Mouse (Mus musculus) embryonic facial prominence, embryonic 15.5 days (tissue): ENCODE data around the gene Cntd1. TPM values are rescaled to one million over a fixed set of nuclear protein-coding genes. Genes with fewer than 3 reads are reported as not detected.

Experiments
- ATAC-seq: fragments of 200-750 bp; cut with Nextera tagmentation; 2 replicates; pipeline ENCODE4 v1.8.0; 2017; ENCODE audit warnings: low read depth, moderate TSS enrichment; ENCODE audit not compliant: insufficient number of reproducible peaks, low FRiP score, low TSS enrichment
- H3K27ac ChIP-seq: fragments of 300-500 bp; sonication (generic); replicated peaks from 2 replicates; pipeline ENCODE4 v1.5.1; 2015; ENCODE audit warnings: mild to moderate bottlenecking, inconsistent platforms
- H3K27me3 ChIP-seq: fragments of 300-500 bp; sonication (generic); 2 replicates; pipeline ENCODE4 v1.6.1; 2015; ENCODE audit warnings: inconsistent platforms
- H3K36me3 ChIP-seq: fragments of 300-500 bp; sonication (generic); 2 replicates; pipeline ENCODE4 v1.6.1; 2015; ENCODE audit warnings: mild to moderate bottlenecking, inconsistent platforms
- H3K4me1 ChIP-seq: fragments of 300-500 bp; sonication (generic); 2 replicates; pipeline ENCODE4 v1.6.1; 2015; ENCODE audit warnings: inconsistent platforms
- H3K4me2 ChIP-seq: fragments of 300-500 bp; sonication (generic); replicated peaks from 2 replicates; pipeline ENCODE4 v1.6.1; 2015; ENCODE audit warnings: mild to moderate bottlenecking, inconsistent platforms
- H3K4me3 ChIP-seq: fragments of 300-500 bp; sonication (generic); replicated peaks from 2 replicates; pipeline ENCODE4 v1.5.1; 2015; ENCODE audit warnings: mild to moderate bottlenecking, inconsistent platforms
- H3K9ac ChIP-seq: fragments of 300-500 bp; sonication (generic); 2 replicates; pipeline ENCODE4 v1.6.1; 2015; ENCODE audit warnings: inconsistent platforms
- H3K9me3 ChIP-seq: fragments of 300-500 bp; sonication (generic); replicated peaks from 2 replicates; pipeline ENCODE4 v1.6.1; 2016; ENCODE audit warnings: inconsistent platforms
- WGBS: fragments of 180-500 bp; shearing (Covaris S2); methylation state at CpG from one replicate; pipeline ENCODE4 v1.1.7; 2015; 5-methylcytosine and 5-hydroxymethylcytosine counted together
- polyA plus RNA-seq: library from polyadenylated mRNA; unstranded; fragments of >200 nt; fragmentation: Nextera tagmentation; extraction: Ambion mirVana; gene quantifications from 2 replicates; pipeline ENCODE4 v1.2.1, GENCODE M21; 2015

Gene Cntd1
- polyA plus RNA-seq, 1 experiment from 2014 or later, result 1.9 TPM

DNA sequence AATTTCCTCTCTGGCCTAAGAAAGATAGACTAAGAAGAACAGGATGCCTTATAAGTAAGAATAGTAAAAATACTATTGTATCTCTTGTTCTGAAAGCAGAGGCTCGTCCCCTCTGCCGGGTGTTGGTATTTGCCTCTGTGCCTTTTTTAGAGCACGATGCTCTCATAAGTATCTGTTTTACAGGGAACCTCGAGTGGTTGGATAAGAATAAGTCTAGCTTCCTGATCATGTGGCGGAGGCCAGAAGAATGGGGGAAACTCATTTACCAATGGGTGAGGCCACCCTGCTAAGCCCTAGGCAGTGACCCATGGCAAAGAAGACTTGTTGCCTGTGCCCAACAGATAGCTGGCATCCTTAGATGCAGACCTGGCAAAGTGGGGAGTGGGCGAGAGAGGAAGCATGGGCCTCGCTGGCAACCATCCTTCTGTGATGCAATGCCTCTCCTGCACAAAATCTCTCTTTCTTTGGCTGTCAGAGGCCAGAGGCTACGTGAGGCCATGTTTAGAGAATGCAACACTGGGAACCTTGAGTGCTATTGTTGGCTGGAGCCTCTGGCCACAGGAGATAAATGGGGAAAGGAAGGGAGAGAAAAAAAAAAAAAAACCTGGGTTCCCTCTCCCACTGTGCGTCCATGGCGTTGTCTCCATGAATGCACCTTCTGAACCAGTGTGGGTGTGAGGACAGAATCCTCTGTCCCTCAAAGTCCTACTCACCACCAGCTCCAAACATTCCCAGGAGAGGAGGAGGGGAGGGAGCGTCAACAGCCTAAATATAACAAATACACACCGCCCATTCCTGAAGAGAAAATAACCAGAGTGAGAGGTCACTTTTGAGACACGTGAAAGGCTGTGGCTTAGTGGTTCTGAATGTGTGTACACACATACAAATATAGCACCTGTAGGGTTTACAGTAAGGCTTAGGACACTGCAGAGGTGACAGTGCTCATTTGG, 22.7 kb upstream of the Cntd1 start:
- WGBS, result 88% methylated on average over 13 of the region's 13 CpGs
- Histone ChIP-seq H3K27me3 (no peaks in the 10 kb centered on the region), H3K36me3 (peaks cover 16% of the 10 kb centered on the region), H3K27ac (no peak overlapping the region), H3K4me2 (no peak overlapping the region), H3K4me1 (peaks cover 47% of the 10 kb centered on the region), H3K4me3 (no peak overlapping the region), H3K9ac (no peak overlapping the region), H3K9me3 (no peaks in the 10 kb centered on the region)
- ATAC-seq, result no peak

DNA sequence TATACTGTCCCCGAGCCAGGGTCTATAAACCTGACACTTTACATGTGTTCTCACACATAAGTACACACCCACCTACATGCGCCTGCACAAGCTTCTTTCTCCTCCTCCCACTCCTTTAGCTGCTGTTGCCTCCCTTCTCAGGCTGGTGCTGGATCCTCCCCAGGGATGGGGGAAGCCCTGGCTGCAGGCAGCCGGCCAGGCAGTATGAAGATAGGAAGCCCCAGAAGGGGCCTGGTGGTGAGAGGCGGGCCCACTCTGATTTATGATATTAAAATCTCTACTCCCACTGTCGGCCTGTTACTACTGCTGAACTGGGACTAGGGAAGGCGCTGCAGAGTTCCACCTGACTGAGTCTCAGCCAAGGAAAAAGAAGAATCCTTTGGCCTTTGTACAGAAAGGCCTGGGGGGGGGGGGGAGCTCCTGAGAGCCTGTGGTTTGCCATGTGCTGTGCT, 19.5 kb upstream of the Cntd1 start:
- no peak for ATAC-seq
- Histone ChIP-seq H3K36me3 (peaks cover 16% of the 10 kb centered on the region), H3K27ac (peak overlapping the region; percentile 81), H3K9ac (no peak overlapping the region), H3K4me2 (peak overlapping the region; percentile 98), H3K4me3 (peak overlapping the region; percentile 65; the same call in 1 of the 2 replicates), H3K27me3 (peaks cover 25% of the 10 kb centered on the region), H3K9me3 (no peaks in the 10 kb centered on the region), H3K4me1 (peaks cover 64% of the 10 kb centered on the region)
- WGBS, result 28% methylated on average over 6 of the region's 6 CpGs

DNA sequence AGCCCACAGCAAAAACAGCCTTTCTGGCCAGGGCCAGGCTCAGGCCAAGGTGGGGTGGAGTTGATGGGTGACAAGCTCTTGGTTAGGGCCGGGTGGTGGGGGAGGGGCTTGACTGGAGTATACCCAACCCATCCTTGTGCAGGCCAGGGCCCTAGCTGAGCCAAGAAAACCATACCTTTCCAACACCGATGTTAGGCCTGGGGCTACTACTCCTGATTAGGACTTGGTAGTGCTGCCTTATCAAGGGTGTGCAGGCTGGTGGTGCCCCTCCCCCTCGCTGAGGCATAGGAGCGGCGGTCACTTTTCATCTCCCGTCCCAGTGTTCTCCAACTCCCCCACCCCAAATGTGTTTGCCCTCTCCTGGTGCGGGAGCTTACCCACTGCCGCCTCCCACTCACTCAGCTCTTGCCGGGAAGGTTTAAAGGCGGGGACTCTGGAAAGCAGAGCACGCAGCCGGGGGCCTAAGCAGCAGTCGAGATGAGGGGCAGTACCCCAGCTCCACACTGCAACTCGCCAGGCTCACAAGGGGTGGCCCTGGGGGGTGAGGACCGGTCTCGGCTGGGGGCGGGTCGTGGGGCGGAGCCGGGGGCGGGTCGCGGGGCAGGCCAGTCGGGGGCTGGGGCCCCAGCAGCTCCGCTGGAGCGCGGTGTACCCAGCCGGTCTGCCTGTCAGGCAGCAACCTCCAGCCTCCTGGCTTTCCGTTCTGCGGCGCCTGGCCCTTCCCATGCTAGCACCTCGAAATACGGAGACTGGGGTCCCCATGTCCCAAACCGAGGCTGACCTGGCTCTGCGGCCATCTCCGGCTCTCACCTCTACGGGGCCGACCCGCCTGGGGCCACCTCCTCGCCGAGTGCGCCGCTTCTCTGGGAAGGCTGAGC, 18.6 kb upstream of the Cntd1 start, which contains the start of gene Wnk4:
Gene Wnk4 (plus strand): TSS at position 620 of the 878 bp plus-strand sequence.
- H3K9ac ChIP-seq, result peak within 1 kb of the TSS; percentile 58
- no peaks in the 10 kb centered on the region for H3K9me3 ChIP-seq
- peak within 1 kb of the TSS; percentile 98 for H3K4me2 ChIP-seq
- H3K4me3 ChIP-seq, result peak within 1 kb of the TSS; percentile 65
- under 1% methylated on average over 43 of the region's 43 CpGs for WGBS
- H3K27me3 ChIP-seq, result peaks cover 32% of the 10 kb centered on the region
- peak; percentile 87 for ATAC-seq
- peak within 1 kb of the TSS; percentile 81 for H3K27ac ChIP-seq
- H3K4me1 ChIP-seq, result peaks cover 66% of the 10 kb centered on the region
- H3K36me3 ChIP-seq, result peaks cover 16% of the 10 kb centered on the region

DNA sequence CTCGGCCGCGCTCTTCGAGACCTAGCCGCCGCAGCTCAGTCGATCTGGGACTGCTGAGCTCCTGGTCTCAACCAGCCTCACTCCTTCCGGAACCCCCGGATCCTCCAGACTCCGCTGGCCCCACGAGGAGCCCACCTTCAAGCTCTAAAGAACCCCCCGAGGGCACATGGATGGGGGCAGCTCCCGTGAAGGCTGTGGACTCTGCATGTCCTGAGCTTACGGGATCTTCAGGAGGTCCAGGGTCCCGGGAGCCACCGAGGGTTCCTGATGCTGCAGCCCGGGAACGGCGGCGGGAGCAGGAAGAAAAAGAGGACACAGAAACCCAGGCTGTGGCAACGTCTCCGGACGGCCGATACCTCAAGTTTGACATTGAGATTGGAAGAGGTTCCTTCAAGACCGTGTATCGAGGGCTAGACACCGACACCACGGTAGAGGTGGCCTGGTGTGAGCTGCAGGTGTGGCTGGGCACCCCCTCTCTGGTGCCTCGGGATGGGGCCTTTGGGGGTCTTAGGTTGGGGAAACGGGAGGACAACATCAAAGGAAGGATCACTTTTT, 17.9 kb upstream of the Cntd1 start:
- H3K36me3 ChIP-seq, result peaks cover 15% of the 10 kb centered on the region
- WGBS, result 1% methylated on average over 30 of the region's 30 CpGs
- H3K27ac ChIP-seq, result peak overlapping the region; percentile 81
- no peaks in the 10 kb centered on the region for H3K9me3 ChIP-seq
- peak overlapping the region; percentile 58 for H3K9ac ChIP-seq
- peak overlapping the region; percentile 65 for H3K4me3 ChIP-seq
- ATAC-seq, result no peak; the same call in 1 of the 2 replicates
- H3K4me2 ChIP-seq, result peak overlapping the region; percentile 98
- peaks cover 68% of the 10 kb centered on the region for H3K4me1 ChIP-seq
- peaks cover 36% of the 10 kb centered on the region for H3K27me3 ChIP-seq

DNA sequence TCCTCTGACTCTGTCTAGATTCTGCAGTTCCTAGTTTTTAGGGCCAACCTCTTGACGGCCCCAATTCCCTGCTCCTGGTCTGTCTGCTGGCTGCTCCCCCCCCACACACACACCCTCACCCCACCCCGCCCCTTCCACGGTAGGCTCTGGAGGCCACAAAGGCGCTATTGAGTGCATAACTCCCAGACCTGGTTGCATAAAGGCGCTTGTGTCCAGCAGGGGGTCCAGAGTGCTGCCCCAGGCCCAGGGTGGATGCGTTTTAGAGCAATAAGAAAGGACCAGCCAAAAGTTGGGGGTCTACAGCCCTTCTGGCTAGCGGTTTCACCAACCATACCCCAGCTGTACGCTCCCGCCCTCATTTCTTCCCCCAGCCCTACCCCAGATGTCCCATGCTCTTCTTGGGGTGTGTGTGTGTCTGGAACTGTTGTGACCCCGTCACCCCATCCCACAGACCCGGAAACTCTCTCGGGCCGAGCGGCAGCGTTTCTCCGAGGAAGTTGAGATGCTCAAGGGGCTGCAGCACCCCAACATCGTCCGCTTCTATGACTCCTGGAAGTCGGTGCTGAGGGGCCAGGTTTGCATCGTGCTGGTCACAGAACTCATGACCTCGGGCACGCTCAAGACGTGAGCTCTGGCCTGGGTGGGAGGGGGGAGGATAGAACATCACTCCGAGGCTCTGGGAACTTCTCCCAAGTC, 16.4 kb upstream of the Cntd1 start:
- H3K4me3 ChIP-seq, result peak overlapping the region; percentile 65
- H3K27ac ChIP-seq, result no peak overlapping the region
- no peak overlapping the region for H3K9ac ChIP-seq
- peaks cover 43% of the 10 kb centered on the region for H3K27me3 ChIP-seq
- WGBS, result 5% methylated on average over 24 of the region's 24 CpGs
- peak overlapping the region; percentile 98 for H3K4me2 ChIP-seq
- no peak for ATAC-seq
- H3K4me1 ChIP-seq, result peaks cover 61% of the 10 kb centered on the region
- H3K36me3 ChIP-seq, result peaks cover 8% of the 10 kb centered on the region
- no peaks in the 10 kb centered on the region for H3K9me3 ChIP-seq

DNA sequence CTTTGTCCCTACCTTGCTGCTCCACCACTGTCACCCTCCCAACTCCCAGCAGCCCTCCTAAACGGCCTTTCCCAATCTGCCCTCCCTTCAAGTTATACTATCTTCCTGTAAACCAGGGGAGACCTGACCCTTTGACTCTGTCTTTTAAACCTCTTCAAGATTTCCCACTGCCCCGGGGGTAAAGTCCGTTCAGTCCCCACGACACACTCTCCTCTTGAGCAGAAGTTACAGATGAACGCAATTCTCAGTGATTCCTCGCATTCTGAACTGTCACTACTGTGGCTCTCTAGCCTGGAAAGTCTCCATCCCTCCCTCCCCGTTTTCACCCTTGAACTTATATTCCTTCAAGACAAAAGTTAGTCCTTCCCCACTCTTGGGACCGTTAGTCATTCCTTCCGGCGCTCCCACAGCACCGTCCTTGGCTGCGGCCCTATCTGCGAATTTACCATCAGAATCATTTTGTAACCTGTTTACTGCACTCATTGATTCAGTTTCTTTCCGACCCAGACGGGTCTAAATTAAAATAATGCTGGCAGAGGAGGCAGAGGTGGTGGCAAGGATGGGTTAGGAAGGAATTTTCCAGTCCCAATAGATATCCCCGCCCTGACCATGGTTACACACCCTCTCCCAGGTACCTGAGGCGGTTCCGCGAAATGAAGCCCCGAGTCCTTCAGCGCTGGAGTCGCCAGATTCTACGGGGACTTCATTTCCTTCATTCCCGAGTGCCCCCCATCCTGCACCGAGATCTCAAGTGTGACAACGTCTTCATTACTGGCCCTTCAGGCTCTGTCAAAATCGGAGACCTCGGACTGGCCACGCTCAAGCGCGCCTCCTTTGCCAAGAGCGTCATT, 15.4 kb upstream of the Cntd1 start:
- H3K4me2 ChIP-seq, result peak overlapping the region; percentile 98; the same call in 1 of the 2 replicates
- peaks cover 43% of the 10 kb centered on the region for H3K27me3 ChIP-seq
- peaks cover 57% of the 10 kb centered on the region for H3K4me1 ChIP-seq
- ATAC-seq, result no peak
- H3K9ac ChIP-seq, result no peak overlapping the region
- WGBS, result 13% methylated on average over 32 of the region's 32 CpGs
- no peak overlapping the region for H3K27ac ChIP-seq
- H3K36me3 ChIP-seq, result peaks cover 1% of the 10 kb centered on the region
- H3K4me3 ChIP-seq, result no peak overlapping the region
- no peaks in the 10 kb centered on the region for H3K9me3 ChIP-seq

DNA sequence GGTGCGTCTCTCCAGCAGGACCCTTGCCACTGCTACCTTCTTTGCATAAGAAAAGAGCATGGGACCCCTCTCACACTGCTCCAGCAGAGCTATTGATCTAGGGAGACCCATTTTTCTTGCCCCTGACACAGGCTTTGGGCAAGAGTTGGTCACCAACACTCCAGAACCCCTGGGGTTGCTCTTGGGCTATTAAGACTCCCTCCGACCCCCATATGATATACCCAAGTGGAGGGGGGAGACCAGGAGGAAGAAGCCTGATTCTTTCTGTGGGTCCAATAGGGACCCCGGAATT, 14.9 kb upstream of the Cntd1 start:
- no peak overlapping the region for H3K27ac ChIP-seq
- H3K9ac ChIP-seq, result no peak overlapping the region
- 0 out of 2 replicates have a peak overlapping the region, but pooled peaks have one; percentile 4 for H3K4me2 ChIP-seq
- no peak for ATAC-seq
- H3K4me3 ChIP-seq, result no peak overlapping the region
- H3K4me1 ChIP-seq, result peaks cover 52% of the 10 kb centered on the region
- no peaks in the 10 kb centered on the region for H3K9me3 ChIP-seq
- 16% methylated on average over 3 of the region's 3 CpGs for WGBS
- peaks cover 43% of the 10 kb centered on the region for H3K27me3 ChIP-seq
- no peaks in the 10 kb centered on the region for H3K36me3 ChIP-seq

DNA sequence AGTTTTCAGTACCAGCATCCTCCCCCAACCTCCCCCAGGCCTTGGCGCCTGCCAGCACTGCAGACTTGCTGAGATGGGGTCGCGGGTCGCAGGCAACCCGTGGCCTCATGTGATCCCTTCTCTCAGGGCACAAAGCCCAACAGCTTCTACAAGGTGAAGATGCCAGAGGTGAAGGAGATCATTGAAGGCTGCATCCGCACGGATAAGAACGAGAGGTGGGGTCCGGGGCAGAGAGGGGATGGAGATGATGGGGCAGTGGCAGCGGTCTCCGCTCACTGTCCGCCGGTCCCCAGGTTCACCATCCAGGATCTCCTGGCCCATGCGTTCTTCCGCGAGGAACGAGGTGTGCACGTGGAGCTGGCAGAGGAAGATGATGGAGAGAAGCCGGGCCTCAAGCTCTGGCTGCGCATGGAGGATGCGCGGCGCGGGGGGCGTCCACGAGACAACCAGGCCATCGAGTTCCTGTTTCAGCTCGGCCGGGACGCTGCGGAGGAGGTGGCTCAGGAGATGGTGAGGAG, 13.8 kb upstream of the Cntd1 start:
- WGBS, result 6% methylated on average over 31 of the region's 31 CpGs
- peaks cover 44% of the 10 kb centered on the region for H3K27me3 ChIP-seq

DNA sequence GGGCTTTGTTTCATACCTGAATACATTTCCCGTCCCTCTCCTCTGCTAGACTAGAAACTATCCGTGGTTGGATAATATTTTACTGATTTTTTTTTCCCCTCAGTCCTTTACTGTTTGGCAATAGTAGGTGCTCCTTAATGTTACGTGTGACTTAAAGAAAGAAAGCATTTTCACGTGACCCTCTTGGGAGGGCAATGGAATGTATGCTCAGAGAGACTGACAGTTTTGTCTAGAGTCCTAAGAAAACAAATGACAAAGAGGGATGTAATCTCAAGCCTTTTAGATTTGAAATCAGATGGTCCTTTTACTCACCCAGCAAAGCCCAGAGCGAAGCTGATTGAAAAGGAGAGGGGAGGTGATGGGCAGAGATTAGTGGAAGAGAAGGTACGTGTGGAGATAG, 12.9 kb upstream of the Cntd1 start:
- H3K4me3 ChIP-seq, result no peak overlapping the region

More for the DNA sequence above, 13.8 kb upstream of the Cntd1 start:
- Histone ChIP-seq H3K27ac (no peak overlapping the region), H3K36me3 (no peaks in the 10 kb centered on the region), H3K4me3 (peak overlapping the region; percentile 33), H3K4me1 (peaks cover 42% of the 10 kb centered on the region), H3K9ac (0 out of 2 replicates have a peak overlapping the region, but pooled peaks have one; percentile 23), H3K9me3 (no peaks in the 10 kb centered on the region), H3K4me2 (peak overlapping the region; percentile 49)
- ATAC-seq, result no peak

More for the DNA sequence above, 12.9 kb upstream of the Cntd1 start:
- H3K9ac ChIP-seq, result no peak overlapping the region
- 30% methylated on average over 6 of the region's 6 CpGs for WGBS
- H3K36me3 ChIP-seq, result no peaks in the 10 kb centered on the region
- H3K4me2 ChIP-seq, result no peak overlapping the region
- no peak overlapping the region for H3K27ac ChIP-seq
- H3K27me3 ChIP-seq, result peaks cover 47% of the 10 kb centered on the region
- no peak for ATAC-seq
- H3K9me3 ChIP-seq, result no peaks in the 10 kb centered on the region
- H3K4me1 ChIP-seq, result peaks cover 36% of the 10 kb centered on the region
